Mouse (Mus musculus) stomach, embryonic 16.5 days (tissue): ENCODE results near the gene Kalrn. TPM values are rescaled to one million over a fixed set of nuclear protein-coding genes. Genes with fewer than 3 reads are reported as not detected.

Source experiments
- ATAC-seq: fragments of 200-750 bp; cut with Nextera tagmentation; 2 replicates; pipeline ENCODE4 v1.8.0; 2017; ENCODE audit warnings: moderate number of reproducible peaks, moderate TSS enrichment; ENCODE audit not compliant: insufficient read depth, low FRiP score
- H3K27ac ChIP-seq: fragments of 300-500 bp; sonication (generic); 2 replicates; pipeline ENCODE4 v1.5.1; 2014; ENCODE audit warnings: low read length
- H3K27me3 ChIP-seq: fragments of 300-500 bp; sonication (generic); 2 replicates; pipeline ENCODE4 v1.6.1; 2014; ENCODE audit warnings: low read length, control low read depth, mixed read lengths; ENCODE audit not compliant: control insufficient read depth, insufficient read depth
- H3K36me3 ChIP-seq: fragments of 300-500 bp; sonication (generic); 2 replicates; pipeline ENCODE4 v1.6.1; 2014; ENCODE audit warnings: low read length; ENCODE audit not compliant: control insufficient read depth, insufficient read depth
- H3K4me1 ChIP-seq: fragments of 300-500 bp; sonication (generic); 2 replicates; pipeline ENCODE4 v1.6.1; 2014; ENCODE audit warnings: low read length, control low read depth, mixed read lengths; ENCODE audit not compliant: control insufficient read depth, insufficient read depth
- H3K4me2 ChIP-seq: fragments of 300-500 bp; sonication (generic); 2 replicates; pipeline ENCODE4 v1.6.1; 2014; ENCODE audit warnings: low read depth, low read length, mixed read lengths
- H3K4me3 ChIP-seq: fragments of 300-500 bp; sonication (generic); replicated peaks from 2 replicates; pipeline ENCODE4 v1.5.1; 2014; ENCODE audit warnings: mild to moderate bottlenecking, low read length
- H3K9ac ChIP-seq: fragments of 300-500 bp; sonication (generic); 2 replicates; pipeline ENCODE4 v1.6.1; 2014; ENCODE audit warnings: low read length
- H3K9me3 ChIP-seq: fragments of 300-500 bp; sonication (generic); replicated peaks from 2 replicates; pipeline ENCODE4 v1.6.1; 2016; ENCODE audit warnings: low read length, control low read depth; ENCODE audit not compliant: control insufficient read depth
- WGBS: fragments of 180-500 bp; shearing (Covaris S2); extraction: QIAGEN DNeasy Blood & Tissue Kit; methylation state at CpG from one replicate; pipeline ENCODE4 v1.1.7; 2014; 5-methylcytosine and 5-hydroxymethylcytosine counted together
- polyA plus RNA-seq: library from polyadenylated mRNA; unstranded; fragments of >200 nt; fragmentation: Nextera tagmentation; extraction: Ambion mirVana; gene quantifications from 2 replicates; pipeline ENCODE4 v1.2.1, GENCODE M21; 2015

Kalrn gene
- polyA plus RNA-seq, 1 experiment from 2014 or later, result 22.7 TPM

DNA sequence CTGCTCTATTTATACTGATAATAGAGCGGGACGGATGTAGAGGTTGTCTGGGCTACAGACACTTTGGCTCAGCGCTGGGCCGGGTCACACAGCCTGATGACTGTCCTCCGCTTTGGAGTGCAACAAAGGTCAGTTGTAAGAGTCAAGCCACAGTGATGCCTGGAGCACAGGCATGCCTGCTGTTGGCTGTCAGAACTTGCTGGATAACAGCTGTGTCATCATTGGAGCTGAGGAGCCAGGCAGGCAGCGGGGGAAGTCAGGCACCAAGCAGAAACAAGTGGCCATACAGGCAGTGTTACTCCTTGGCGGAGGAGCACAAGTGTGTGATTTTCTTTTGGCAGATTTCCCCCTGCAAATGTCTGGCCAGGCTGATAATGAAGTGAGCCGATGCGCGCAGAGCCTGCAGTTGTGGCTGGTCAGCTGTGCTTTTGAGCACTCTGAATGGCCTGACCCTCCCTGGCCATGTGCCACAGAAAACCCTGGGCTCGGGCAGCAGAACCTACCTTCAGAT is 632.0 kb downstream of the Kalrn start:
- no peak overlapping the region for H3K9ac ChIP-seq
- ATAC-seq, result peak; percentile 37; the same call in 1 of the 2 replicates
- peaks cover 72% of the 10 kb centered on the region for H3K4me1 ChIP-seq
- no peaks in the 10 kb centered on the region for H3K36me3 ChIP-seq
- no peaks in the 10 kb centered on the region for H3K27me3 ChIP-seq
- no peak overlapping the region for H3K4me3 ChIP-seq
- H3K4me2 ChIP-seq, result no peak overlapping the region
- H3K27ac ChIP-seq, result peak overlapping the region; percentile 53
- no peaks in the 10 kb centered on the region for H3K9me3 ChIP-seq
- 26% methylated on average over 11 of the region's 11 CpGs for WGBS

DNA sequence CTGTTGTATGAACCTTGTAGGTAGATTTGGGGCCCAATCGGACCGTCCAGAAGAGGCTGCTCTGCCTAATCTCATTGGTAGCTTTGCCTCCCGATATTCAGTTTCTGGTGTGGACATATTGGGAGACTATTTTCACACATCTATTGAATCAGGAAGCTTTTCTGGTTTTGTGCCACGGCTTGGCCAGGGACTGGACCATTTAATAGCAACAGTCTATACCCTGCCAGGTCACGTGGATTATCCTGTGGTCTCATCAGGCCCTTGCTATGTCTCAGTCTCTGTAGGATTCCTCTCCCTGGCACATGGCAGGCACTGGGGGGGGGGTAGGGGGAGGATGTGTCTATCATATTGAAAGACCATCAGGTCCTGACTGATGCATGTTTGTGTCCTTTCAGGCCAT is 633.2 kb downstream of the Kalrn start:
- no peak for ATAC-seq
- Histone ChIP-seq H3K9me3 (no peaks in the 10 kb centered on the region), H3K27ac (peak overlapping the region; percentile 22), H3K4me1 (peaks cover 66% of the 10 kb centered on the region), H3K36me3 (no peaks in the 10 kb centered on the region), H3K4me2 (no peak overlapping the region), H3K4me3 (no peak overlapping the region), H3K9ac (no peak overlapping the region), H3K27me3 (no peaks in the 10 kb centered on the region)
- WGBS, result 71% methylated on average over 5 of the region's 5 CpGs

DNA sequence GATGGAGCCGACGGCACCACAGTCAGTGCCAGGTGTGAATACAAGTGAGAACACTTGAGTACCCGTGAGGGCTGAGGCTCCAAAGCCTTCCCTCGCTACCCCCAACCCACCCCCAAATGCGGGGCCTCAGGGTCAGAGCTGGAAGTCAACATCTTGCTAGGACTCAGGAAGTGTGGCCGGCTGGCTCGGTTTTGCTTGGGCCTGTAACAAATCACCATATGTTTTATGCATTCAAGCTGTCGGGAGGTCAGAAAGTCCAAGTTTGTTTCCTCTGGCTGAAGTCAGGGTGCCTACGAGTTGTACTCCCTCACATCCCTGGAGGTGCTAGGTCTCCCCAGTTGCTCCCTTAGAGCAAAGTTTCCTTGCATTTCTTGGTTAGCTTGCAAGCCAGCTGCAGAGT is 633.7 kb downstream of the Kalrn start:
- Histone ChIP-seq H3K4me2 (no peak overlapping the region), H3K4me1 (peaks cover 66% of the 10 kb centered on the region), H3K36me3 (no peaks in the 10 kb centered on the region), H3K27ac (peak overlapping the region; percentile 22), H3K9me3 (no peaks in the 10 kb centered on the region), H3K9ac (no peak overlapping the region), H3K27me3 (no peaks in the 10 kb centered on the region), H3K4me3 (no peak overlapping the region)
- ATAC-seq, result no peak
- WGBS, result 41% methylated on average over 9 of the region's 9 CpGs

DNA sequence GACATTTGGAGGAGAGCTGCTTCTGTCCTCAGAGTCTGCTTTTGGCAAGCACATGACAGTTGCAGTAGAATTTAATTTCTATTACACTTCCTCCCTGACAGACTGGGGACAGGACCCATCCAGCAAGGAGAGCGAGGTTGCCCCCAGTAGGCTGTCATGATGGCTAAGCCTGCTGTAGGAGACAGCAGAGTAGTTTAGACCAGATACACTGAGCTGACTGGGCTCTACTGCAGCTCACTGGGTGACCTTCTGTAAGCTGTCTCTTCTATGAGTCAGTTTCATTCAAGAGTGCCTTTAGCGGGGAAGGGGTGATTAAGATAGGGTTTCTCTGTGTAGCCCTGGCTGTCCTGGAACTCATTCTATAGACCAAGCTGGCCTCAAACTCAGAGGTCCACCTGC is 634.2 kb downstream of the Kalrn start:
- H3K4me1 ChIP-seq, result peaks cover 67% of the 10 kb centered on the region
- 0 out of 2 replicates have a peak overlapping the region, but pooled peaks have one; percentile 2 for H3K27ac ChIP-seq
- WGBS, result 71% methylated on average over 2 of the region's 2 CpGs
- H3K27me3 ChIP-seq, result no peaks in the 10 kb centered on the region
- no peak for ATAC-seq
- H3K36me3 ChIP-seq, result no peaks in the 10 kb centered on the region
- no peak overlapping the region for H3K4me3 ChIP-seq
- no peaks in the 10 kb centered on the region for H3K9me3 ChIP-seq
- H3K4me2 ChIP-seq, result no peak overlapping the region
- H3K9ac ChIP-seq, result no peak overlapping the region

DNA sequence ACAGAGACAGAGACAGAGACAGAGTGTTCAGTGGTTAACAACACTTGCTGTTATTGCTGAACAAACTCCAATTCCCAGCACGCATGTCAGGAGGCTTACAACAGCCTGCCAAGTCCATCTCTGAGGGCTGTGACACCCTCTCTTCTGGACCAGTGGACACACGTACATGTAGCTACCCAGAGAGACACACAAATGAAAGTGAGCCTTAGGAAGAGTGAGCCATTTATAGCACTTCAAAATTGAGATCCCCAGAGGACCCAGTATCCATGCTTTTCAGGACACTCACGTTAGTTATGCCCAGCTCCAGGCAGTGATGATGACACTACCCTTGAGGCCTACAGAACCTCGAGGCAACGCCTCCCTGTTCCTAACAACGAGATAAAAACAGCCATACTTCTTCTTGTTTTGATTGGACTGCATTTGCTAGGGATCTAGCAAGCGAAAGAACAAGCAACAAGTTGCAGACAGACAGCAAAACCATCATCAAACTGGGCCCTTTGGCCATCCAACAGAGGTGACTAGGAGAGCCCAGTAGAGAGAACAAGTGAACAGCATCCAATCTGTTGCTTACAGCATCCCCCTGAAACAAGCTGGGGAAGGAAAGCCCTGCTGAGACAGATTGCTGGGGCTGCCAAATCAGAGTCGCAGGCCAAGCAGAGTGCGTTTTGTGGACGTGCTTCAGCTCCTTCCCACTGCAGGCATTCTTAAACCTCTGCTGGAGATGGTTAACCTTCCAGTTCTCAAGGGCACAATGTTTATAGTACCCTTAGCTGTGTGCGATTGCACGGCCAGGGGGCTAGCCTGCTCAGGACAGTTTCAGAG is 634.8 kb downstream of the Kalrn start:
- H3K4me2 ChIP-seq, result no peak overlapping the region
- H3K4me1 ChIP-seq, result peaks cover 67% of the 10 kb centered on the region
- H3K4me3 ChIP-seq, result no peak overlapping the region
- H3K9ac ChIP-seq, result no peak overlapping the region
- 62% methylated on average over 12 of the region's 12 CpGs for WGBS
- H3K27me3 ChIP-seq, result no peaks in the 10 kb centered on the region
- H3K36me3 ChIP-seq, result no peaks in the 10 kb centered on the region
- no peak overlapping the region for H3K27ac ChIP-seq
- ATAC-seq, result no peak
- H3K9me3 ChIP-seq, result no peaks in the 10 kb centered on the region

DNA sequence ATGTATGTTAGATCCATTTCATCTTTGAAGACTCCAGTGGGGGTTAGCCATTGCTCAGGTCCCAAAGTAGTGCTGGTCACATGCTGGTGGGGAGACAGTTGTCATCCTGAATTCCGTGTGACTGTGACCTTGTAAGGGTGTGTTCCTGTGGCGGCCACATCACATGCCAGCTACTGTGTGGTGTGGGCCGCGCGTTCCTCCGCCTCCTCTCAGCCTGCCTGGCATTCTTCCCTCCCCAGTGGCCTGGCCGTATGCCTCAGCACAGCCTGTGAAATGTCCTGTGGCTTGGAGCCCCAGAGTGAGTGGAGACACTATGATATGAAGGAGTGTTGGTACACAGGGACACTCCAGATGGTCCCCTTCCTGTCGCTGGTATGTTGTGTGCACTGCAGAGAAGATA is 635.8 kb downstream of the Kalrn start:
- no peak overlapping the region for H3K27ac ChIP-seq
- no peaks in the 10 kb centered on the region for H3K27me3 ChIP-seq
- peaks cover 68% of the 10 kb centered on the region for H3K4me1 ChIP-seq
- H3K9ac ChIP-seq, result no peak overlapping the region
- H3K9me3 ChIP-seq, result no peaks in the 10 kb centered on the region
- WGBS, result 70% methylated on average over 8 of the region's 8 CpGs
- H3K4me2 ChIP-seq, result no peak overlapping the region
- no peak for ATAC-seq
- no peaks in the 10 kb centered on the region for H3K36me3 ChIP-seq
- H3K4me3 ChIP-seq, result no peak overlapping the region

DNA sequence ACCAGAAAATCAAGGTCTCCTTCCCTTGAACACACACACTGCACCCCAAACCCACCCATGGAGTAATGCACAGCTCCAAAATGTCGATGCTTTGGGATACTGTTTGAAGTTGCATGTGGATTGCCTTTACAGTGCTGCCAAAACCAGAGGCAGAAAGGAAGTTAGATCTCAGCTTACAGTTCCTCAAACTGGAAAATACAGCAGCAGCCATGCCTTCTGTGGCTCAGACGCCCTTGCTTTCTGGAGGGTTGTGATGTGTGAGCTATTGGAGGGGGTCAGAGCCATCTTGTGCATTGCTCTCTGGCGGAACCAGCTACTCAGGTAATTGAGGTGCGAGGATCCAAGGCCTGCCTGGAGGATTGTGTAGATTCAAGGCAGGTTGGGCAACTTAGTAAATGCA is 636.4 kb downstream of the Kalrn start:
- peaks cover 67% of the 10 kb centered on the region for H3K4me1 ChIP-seq

DNA sequence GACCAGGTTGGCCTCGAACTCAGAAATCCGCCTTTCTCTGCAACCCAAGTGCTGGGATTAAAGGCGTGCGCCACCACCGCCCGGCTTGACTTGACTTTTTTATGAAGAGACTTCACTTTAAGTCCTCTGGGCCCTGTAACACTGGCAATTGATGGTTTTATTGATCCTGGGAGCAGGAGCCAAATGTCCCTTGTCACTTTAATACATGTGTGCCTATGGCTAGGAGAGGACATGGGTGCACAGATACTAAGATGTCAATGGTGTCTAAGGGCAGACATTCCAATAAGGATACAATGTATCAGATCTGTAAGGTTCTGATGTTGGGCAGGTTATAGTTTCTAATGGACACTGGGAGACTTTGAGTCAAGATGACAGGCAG is 637.9 kb downstream of the Kalrn start:
- 90% methylated on average over 6 of the region's 6 CpGs for WGBS
- Histone ChIP-seq H3K27me3 (no peaks in the 10 kb centered on the region), H3K4me1 (peaks cover 60% of the 10 kb centered on the region), H3K36me3 (no peaks in the 10 kb centered on the region), H3K9ac (no peak overlapping the region), H3K4me2 (no peak overlapping the region), H3K27ac (no peak overlapping the region), H3K4me3 (no peak overlapping the region), H3K9me3 (no peaks in the 10 kb centered on the region)
- ATAC-seq, result no peak

More for the DNA sequence above, 636.4 kb downstream of the Kalrn start:
- H3K9me3 ChIP-seq, result no peaks in the 10 kb centered on the region
- no peak for ATAC-seq
- H3K9ac ChIP-seq, result no peak overlapping the region
- H3K36me3 ChIP-seq, result no peaks in the 10 kb centered on the region
- no peak overlapping the region for H3K4me2 ChIP-seq
- H3K4me3 ChIP-seq, result no peak overlapping the region
- H3K27ac ChIP-seq, result no peak overlapping the region
- no peaks in the 10 kb centered on the region for H3K27me3 ChIP-seq
- WGBS, result 81% methylated on average over 4 of the region's 4 CpGs

DNA sequence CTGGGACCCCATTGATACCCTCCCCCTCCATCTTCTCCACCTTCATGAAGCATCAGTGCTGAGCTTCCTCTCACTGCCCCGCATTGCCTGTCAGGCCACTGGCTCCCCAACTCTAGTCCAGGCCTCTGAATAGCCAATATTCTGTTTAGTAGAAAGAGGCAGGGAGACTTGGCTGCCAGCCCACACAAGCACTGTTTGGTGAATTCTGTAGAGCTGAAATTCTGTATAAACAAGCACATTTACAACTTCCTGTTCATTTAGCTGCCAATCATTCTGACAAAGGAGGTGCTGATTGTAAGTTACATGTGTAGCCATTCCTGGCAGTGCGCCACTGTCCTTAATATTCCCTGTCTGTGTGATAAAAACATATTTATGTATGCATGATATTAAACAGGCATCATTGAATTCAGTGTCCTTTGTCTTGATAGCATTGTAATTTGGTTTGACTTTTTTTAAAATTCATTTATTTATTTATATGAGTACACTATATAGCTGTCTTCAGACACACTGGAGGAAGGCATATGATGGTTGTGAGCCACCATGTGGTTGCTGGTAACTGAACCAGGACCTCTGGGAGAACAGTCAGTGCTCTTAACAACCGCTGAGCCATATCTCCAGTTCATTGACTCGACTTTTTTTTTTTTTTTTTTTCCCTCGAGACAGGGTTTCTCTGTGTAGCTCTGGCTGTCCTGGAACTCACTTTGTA is 638.5 kb downstream of the Kalrn start:
- Histone ChIP-seq H3K9ac (peak overlapping the region; percentile 37; the same call in 1 of the 2 replicates), H3K4me1 (peaks cover 58% of the 10 kb centered on the region)
- ATAC-seq, result no peak; the same call in 1 of the 2 replicates

More for the DNA sequence above, 638.5 kb downstream of the Kalrn start:
- 51% methylated on average over 5 of the region's 5 CpGs for WGBS
- H3K9me3 ChIP-seq, result no peaks in the 10 kb centered on the region
- H3K36me3 ChIP-seq, result no peaks in the 10 kb centered on the region
- no peak overlapping the region for H3K4me3 ChIP-seq
- no peak overlapping the region for H3K4me2 ChIP-seq
- peak overlapping the region; percentile 75 for H3K27ac ChIP-seq
- no peaks in the 10 kb centered on the region for H3K27me3 ChIP-seq
